Mouse (Mus musculus): ENCODE measurements around the gene Galnt12. TPM values are rescaled to one million over a fixed set of nuclear protein-coding genes. Genes with fewer than 3 reads are reported as not detected.

Gene Galnt12
- total and polyA plus RNA-seq, 3 experiments: not detected

DNA sequence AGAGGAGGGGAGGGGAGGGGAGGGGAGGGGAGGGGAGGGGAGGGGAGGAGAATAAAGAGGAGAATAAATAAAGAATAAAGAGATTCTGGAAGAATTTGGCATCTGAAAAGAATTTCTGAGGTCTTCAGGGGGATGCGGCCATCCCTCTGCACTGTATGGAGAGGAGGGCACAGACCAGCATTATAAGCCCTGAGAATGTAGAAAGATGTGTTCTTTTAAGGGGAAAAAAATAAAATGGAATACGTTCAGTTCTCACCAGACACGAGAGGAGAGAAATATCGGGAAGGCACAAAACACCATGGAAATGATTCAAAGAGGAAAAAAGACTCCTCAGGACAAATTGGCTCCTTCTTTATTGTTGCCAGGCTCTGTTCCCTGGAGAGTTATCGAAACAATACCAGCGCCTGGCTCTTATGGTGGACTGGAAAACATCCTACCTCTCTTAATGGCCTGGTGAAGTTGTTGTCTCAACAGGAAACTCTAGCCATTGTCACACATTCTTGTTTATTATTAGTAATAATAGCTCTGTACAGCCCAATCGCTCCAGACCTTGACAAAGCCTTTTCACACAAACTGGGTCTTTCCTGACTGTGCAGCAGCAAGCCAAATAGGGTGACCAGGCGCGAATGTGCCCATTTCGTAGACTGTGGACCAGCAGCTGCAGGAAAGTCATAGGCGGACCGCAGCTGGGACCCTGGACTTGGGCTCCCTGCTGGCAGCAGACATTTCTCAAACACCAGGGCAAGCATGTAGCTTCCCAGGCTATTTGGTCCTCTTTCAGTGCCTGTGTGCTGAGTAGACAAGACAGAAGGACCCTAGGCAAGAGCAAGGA, 70.3 kb downstream of the Galnt12 start:
- Histone ChIP-seq H3K79me2 (ENCODE audit: control insufficient read depth, insufficient read depth, low read length, poor library complexity) (no peaks in the 10 kb centered on the region), H3K4me3 (ENCODE audit: control insufficient read depth in 1 of 2, insufficient read depth in 1 of 2, low read depth in 2 of 2, low read length in 2 of 2) (no peak overlapping the region), H3K9me3 (replicated peaks; ENCODE audit: insufficient read depth, low read length) (no peaks in the 10 kb centered on the region), H3K9ac (ENCODE audit: control insufficient read depth, low read depth, low read length, poor library complexity, severe bottlenecking) (no peak overlapping the region), H3K4me1 (ENCODE audit: control insufficient read depth in 1 of 2, insufficient read depth in 2 of 2, low read length in 2 of 2) (no peaks in the 10 kb centered on the region), H3K27ac (ENCODE audit: control insufficient read depth, low read depth, low read length) (no peak overlapping the region), H3K36me3 (ENCODE audit: control insufficient read depth in 1 of 2, insufficient read depth in 2 of 2, low read length in 2 of 2) (no peaks in the 10 kb centered on the region), H3K27me3 (ENCODE audit: control insufficient read depth in 1 of 2, insufficient read depth in 2 of 2, low read length in 2 of 2) (no peaks in the 10 kb centered on the region; a peak in 1 of 4 replicates)
- no peak for DNase-seq (ENCODE audit: low read depth, low spot score)
- no peak for TF ChIP-seq MYB (IDR thresholded peaks at IDR 0.05; ENCODE audit: low read depth, low read length)
- TF ChIP-seq MXI1 (IDR thresholded peaks at IDR 0.05; ENCODE audit: low read depth, low read length): no peak
- TF ChIP-seq TBP (IDR thresholded peaks at IDR 0.05; ENCODE audit: low read depth, low read length): no peak
- TF ChIP-seq ETS1 (IDR thresholded peaks at IDR 0.05; ENCODE audit: low read depth, low read length): no peak
- no peak for TF ChIP-seq EP300 (IDR thresholded peaks at IDR 0.05; ENCODE audit: low read depth in 1 of 2, low read length in 2 of 2)
- no peak for TF ChIP-seq POLR2AphosphoS5 (IDR thresholded peaks at IDR 0.05; ENCODE audit: borderline replicate concordance, low read depth, low read length)
- no peak for TF ChIP-seq MAFK (IDR thresholded peaks at IDR 0.05; ENCODE audit: borderline replicate concordance, low read depth, low read length)
- TF ChIP-seq MYC (IDR thresholded peaks at IDR 0.05; ENCODE audit: low read depth, low read length): no peak
- TF ChIP-seq POLR2A (IDR thresholded peaks at IDR 0.05; ENCODE audit: control insufficient read depth in 1 of 2, insufficient read depth in 1 of 2, low read depth in 1 of 2, low read length in 2 of 2, poor library complexity in 1 of 2): no peak
- no peak for TF ChIP-seq GATA1 (IDR thresholded peaks at IDR 0.05; ENCODE audit: low read depth, low read length)
- TF ChIP-seq MAX (IDR thresholded peaks at IDR 0.05; ENCODE audit: low read length): no peak
- no peak for TF ChIP-seq USF2 (IDR thresholded peaks at IDR 0.05; ENCODE audit: borderline replicate concordance in 1 of 2, insufficient read depth in 1 of 2, low read depth in 1 of 2, low read length in 2 of 2)
- no peak for TF ChIP-seq TAL1 (IDR thresholded peaks at IDR 0.05; ENCODE audit: low read length)
- no peak for TF ChIP-seq CTCF (IDR thresholded peaks at IDR 0.05 in 2 of 3, conservative IDR thresholded peaks at IDR 0.05 in 1 of 3; ENCODE audit: control insufficient read depth in 1 of 3, insufficient read depth in 1 of 3, low read depth in 2 of 3, low read length in 3 of 3, poor library complexity in 1 of 3, severe bottlenecking in 1 of 3)
- TF ChIP-seq NELFE (IDR thresholded peaks at IDR 0.05; ENCODE audit: low read depth, low read length): no peak
- TF ChIP-seq BHLHE40 (IDR thresholded peaks at IDR 0.05; ENCODE audit: borderline replicate concordance, low read depth, low read length): no peak
- TF ChIP-seq CHD2 (IDR thresholded peaks at IDR 0.05; ENCODE audit: low read length): no peak
- no peak for TF ChIP-seq POLR2AphosphoS2 (IDR thresholded peaks at IDR 0.05; ENCODE audit: low read length)
- TF ChIP-seq UBTF (IDR thresholded peaks at IDR 0.05; ENCODE audit: borderline replicate concordance, insufficient read depth, low read depth, low read length): no peak

DNA sequence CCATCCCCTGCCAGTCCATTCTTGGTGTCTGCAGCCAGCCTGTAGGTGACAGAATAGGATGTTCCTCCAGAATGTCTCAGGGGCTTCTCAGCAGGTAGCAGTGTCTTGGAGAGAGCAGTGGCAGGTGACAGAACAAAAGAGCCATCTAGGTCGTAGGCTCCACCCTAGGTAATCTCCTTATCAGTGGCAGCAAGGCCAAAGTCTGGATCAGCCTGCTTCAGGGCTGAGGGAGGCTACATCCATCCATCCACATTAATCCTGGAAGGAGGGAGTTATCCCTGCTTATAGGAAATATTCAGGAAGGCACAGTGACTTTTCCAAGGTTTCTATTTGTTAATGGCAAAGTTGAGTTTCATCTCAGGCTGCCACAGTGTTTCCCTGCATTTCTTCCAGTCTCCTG, 80.6 kb downstream of the Galnt12 start:
- H3K9ac ChIP-seq (ENCODE audit: control insufficient read depth, low read depth, low read length, poor library complexity, severe bottlenecking): no peak overlapping the region
- H3K27me3 ChIP-seq (ENCODE audit: control insufficient read depth in 1 of 2, insufficient read depth in 2 of 2, low read length in 2 of 2): peaks cover 0 to 3% of the 10 kb centered on the region in 2 experiments; a peak in 1 of 4 replicates
- H3K4me3 ChIP-seq (ENCODE audit: control insufficient read depth in 1 of 2, insufficient read depth in 1 of 2, low read depth in 2 of 2, low read length in 2 of 2): no peak overlapping the region
- no peaks in the 10 kb centered on the region for H3K79me2 ChIP-seq (ENCODE audit: control insufficient read depth, insufficient read depth, low read length, poor library complexity)
- H3K36me3 ChIP-seq (ENCODE audit: control insufficient read depth in 1 of 2, insufficient read depth in 2 of 2, low read length in 2 of 2): no peaks in the 10 kb centered on the region
- DNase-seq (ENCODE audit: low read depth, low spot score): no peak
- no peak for TF ChIP-seq MAX (IDR thresholded peaks at IDR 0.05; ENCODE audit: low read length)
- no peak for TF ChIP-seq TAL1 (IDR thresholded peaks at IDR 0.05; ENCODE audit: low read length)
- TF ChIP-seq MAZ (IDR thresholded peaks at IDR 0.05; ENCODE audit: low read depth, low read length): no peak
- no peak for TF ChIP-seq ETS1 (IDR thresholded peaks at IDR 0.05; ENCODE audit: low read depth, low read length)
- TF ChIP-seq KAT2A (conservative IDR thresholded peaks at IDR 0.05; ENCODE audit: low read depth, low read length): no peak
- TF ChIP-seq MEF2A (IDR thresholded peaks at IDR 0.05; ENCODE audit: extremely low read depth, insufficient replicate concordance, low read depth, low read length, poor library complexity, severe bottlenecking): no peak
- no peak for TF ChIP-seq GATA1 (IDR thresholded peaks at IDR 0.05; ENCODE audit: low read depth, low read length)
- TF ChIP-seq POLR2A (IDR thresholded peaks at IDR 0.05; ENCODE audit: control insufficient read depth in 1 of 2, insufficient read depth in 1 of 2, low read depth in 1 of 2, low read length in 2 of 2, poor library complexity in 1 of 2): no peak
- TF ChIP-seq MYB (IDR thresholded peaks at IDR 0.05; ENCODE audit: low read depth, low read length): no peak
- no peak for TF ChIP-seq SMC3 (IDR thresholded peaks at IDR 0.05; ENCODE audit: low read depth, low read length)
- no peak for TF ChIP-seq BHLHE40 (IDR thresholded peaks at IDR 0.05; ENCODE audit: borderline replicate concordance, low read depth, low read length)
- TF ChIP-seq POLR2AphosphoS5 (IDR thresholded peaks at IDR 0.05; ENCODE audit: borderline replicate concordance, low read depth, low read length): no peak
- TF ChIP-seq POLR2AphosphoS2 (IDR thresholded peaks at IDR 0.05; ENCODE audit: low read length): no peak
- TF ChIP-seq SIN3A (IDR thresholded peaks at IDR 0.05; ENCODE audit: low read length): no peak
- no peak for TF ChIP-seq RCOR1 (IDR thresholded peaks at IDR 0.05; ENCODE audit: low read depth, low read length)
- no peaks in the 10 kb centered on the region for H3K9me3 ChIP-seq (replicated peaks; ENCODE audit: insufficient read depth, low read length)
- no peak overlapping the region for H3K27ac ChIP-seq (ENCODE audit: control insufficient read depth, low read depth, low read length)
- H3K4me1 ChIP-seq (ENCODE audit: control insufficient read depth in 1 of 2, insufficient read depth in 2 of 2, low read length in 2 of 2): no peaks in the 10 kb centered on the region
